8 mouse cellular contexts compared by ENCODE assay signal in the genomic region with DNA sequence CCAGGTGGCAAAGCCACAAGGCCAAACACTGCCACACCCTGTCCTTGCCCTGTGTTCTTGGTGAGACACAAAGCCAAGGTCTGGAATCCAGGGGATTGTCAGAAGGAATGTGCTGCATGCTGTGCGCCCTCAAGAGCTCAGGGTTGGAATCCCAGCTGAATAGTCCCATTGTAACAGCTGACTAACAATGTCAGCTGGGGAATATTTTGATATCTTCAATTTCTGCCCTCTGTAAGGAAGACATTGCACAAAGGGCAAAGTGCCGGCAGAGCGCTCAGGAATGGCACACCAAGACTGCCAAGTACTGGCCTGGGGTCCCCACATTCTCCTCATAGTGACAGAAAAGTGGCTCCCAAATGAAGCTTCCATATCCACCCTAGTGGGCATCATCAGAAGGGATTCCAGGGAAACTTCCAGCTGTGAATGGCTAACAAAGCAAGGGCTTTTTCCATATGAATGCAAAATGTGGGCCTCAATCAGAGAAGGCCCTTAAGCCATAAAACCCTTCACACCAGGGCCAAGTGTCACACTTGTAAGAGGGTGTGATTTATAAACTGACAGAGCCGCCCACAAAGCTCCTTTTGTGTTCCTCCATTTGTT. TPM values are rescaled to one million over a fixed set of nuclear protein-coding genes. Genes with fewer than 3 reads are reported as not detected.
DNase-seq lines count a peak whose midpoint lies in the region; ATAC-seq and TF ChIP-seq lines count a peak whose summit lies in the region.

No protein-coding gene starts in this region.

- TF ChIP-seq EP300 in heart, postnatal 0 days (IDR thresholded peaks at IDR 0.05; ENCODE audit: low read depth), result no peak
- no peak for TF ChIP-seq EP300 in lung, postnatal 0 days (IDR thresholded peaks at IDR 0.05)

- no peak; the same call in 1 of the 2 replicates for TF ChIP-seq CTCF in heart, postnatal 0 days (IDR thresholded peaks at IDR 0.05; ENCODE audit: low read depth)
- TF ChIP-seq CTCF in lung, postnatal 0 days (IDR thresholded peaks at IDR 0.05), result peak; percentile 40

- no peaks in the 10 kb centered on the region for H3K27me3 ChIP-seq in heart, embryonic 12.5 days (replicated peaks)
- no peaks in the 10 kb centered on the region for H3K27me3 ChIP-seq in heart, postnatal 0 days (ENCODE audit: control insufficient read depth, insufficient read depth, low read length)
- no peaks in the 10 kb centered on the region for H3K27me3 ChIP-seq in lung, postnatal 0 days (replicated peaks; ENCODE audit: insufficient read depth, low read length)

- H3K4me2 ChIP-seq in heart, embryonic 12.5 days, result no peak overlapping the region
- H3K4me2 ChIP-seq in heart, postnatal 0 days (ENCODE audit: low read depth, low read length), result no peak overlapping the region
- no peak overlapping the region for H3K4me2 ChIP-seq in lung, postnatal 0 days (replicated peaks; ENCODE audit: low read depth, low read length)

- H3K27ac ChIP-seq in heart, embryonic 12.5 days (ENCODE audit: poor library complexity, severe bottlenecking), result peak overlapping the region; percentile 41
- peak overlapping the region; percentile 67 for H3K27ac ChIP-seq in heart, postnatal 0 days (ENCODE audit: low read depth)
- peak overlapping the region; percentile 69 for H3K27ac ChIP-seq in lung, postnatal 0 days (ENCODE audit: low read length)

- peaks cover 18% of the 10 kb centered on the region for H3K4me1 ChIP-seq in heart, embryonic 12.5 days (replicated peaks)
- peaks cover 4% of the 10 kb centered on the region; the same call in 1 of the 2 replicates for H3K4me1 ChIP-seq in heart, postnatal 0 days (ENCODE audit: control insufficient read depth, insufficient read depth)
- H3K4me1 ChIP-seq in lung, postnatal 0 days (ENCODE audit: insufficient read depth, low read depth, low read length), result peaks cover 6% of the 10 kb centered on the region

- H3K9ac ChIP-seq in heart, embryonic 12.5 days, result no peak overlapping the region
- H3K9ac ChIP-seq in heart, postnatal 0 days (replicated peaks; ENCODE audit: low read depth, low read length), result no peak overlapping the region; the same call in 1 of the 2 replicates
- no peak overlapping the region for H3K9ac ChIP-seq in lung, postnatal 0 days (replicated peaks; ENCODE audit: low read depth)

- no peaks in the 10 kb centered on the region for H3K9me3 ChIP-seq in heart, embryonic 12.5 days (replicated peaks)
- H3K9me3 ChIP-seq in heart, postnatal 0 days (replicated peaks; ENCODE audit: control insufficient read depth, low read length), result no peaks in the 10 kb centered on the region
- H3K9me3 ChIP-seq in lung, postnatal 0 days (ENCODE audit: low read length), result no peaks in the 10 kb centered on the region

- ATAC-seq in heart, embryonic 12.5 days (ENCODE audit: insufficient number of reproducible peaks, low FRiP score), result no peak
- peak; percentile 75 for ATAC-seq in heart, postnatal 0 days (ENCODE audit: insufficient read depth, low read depth)
- peak; percentile 42 for ATAC-seq in lung, postnatal 0 days

- DNase-seq in heart, adult 9 months (ENCODE audit: low spot score in 2 of 2), result no peak
- peak; percentile 32 for DNase-seq in adrenal gland, adult 8-10 months
- DNase-seq in heart, postnatal 0 days (ENCODE audit: low spot score), result no peak
- DNase-seq in lung, postnatal 0 days (ENCODE audit: low spot score), result peak; percentile 48
- no peak for DNase-seq in left cerebral cortex, postnatal 10 days (ENCODE audit: extremely low spot score in 1 of 2, low spot score in 2 of 2)
- DNase-seq in right cerebral cortex, postnatal 36 days (ENCODE audit: low spot score in 2 of 2), result no peak
- no peak for DNase-seq in left cerebral cortex, adult 18-20 months (ENCODE audit: low spot score in 2 of 2)

- H3K4me3 ChIP-seq in heart, embryonic 12.5 days, result no peak overlapping the region
- no peak overlapping the region for H3K4me3 ChIP-seq in heart, postnatal 0 days (ENCODE audit: low read depth, low read length)
- H3K4me3 ChIP-seq in lung, postnatal 0 days (ENCODE audit: low read depth, low read length), result no peak overlapping the region

- peaks cover 79% of the 10 kb centered on the region for H3K36me3 ChIP-seq in heart, embryonic 12.5 days
- peaks cover 68% of the 10 kb centered on the region for H3K36me3 ChIP-seq in heart, postnatal 0 days (replicated peaks; ENCODE audit: control insufficient read depth, insufficient read depth, low read length)
- H3K36me3 ChIP-seq in lung, postnatal 0 days (ENCODE audit: insufficient read depth, low read length), result no peaks in the 10 kb centered on the region

- intact Hi-C loops in left cerebral cortex, postnatal 10 days (cut with DNase I), result no loop called here

- WGBS in heart, embryonic 12.5 days, result 64% methylated on average over 4 of the region's 4 CpGs
- 40% methylated on average over 4 of the region's 4 CpGs for WGBS in heart, postnatal 0 days
- 55% methylated on average over 4 of the region's 4 CpGs for WGBS in lung, postnatal 0 days

RNA-seq across cellular contexts. Expression of a gene that starts 22.6 kb away (rescaled TPM):
- polyA plus RNA-seq in heart, embryonic 12.5 days (2016; fragmentation: Nextera tagmentation; extraction: Ambion mirVana), result 232 and 254 TPM in 2 replicates
- total RNA-seq in adrenal gland, adult 8-10 months (2022), result 10 to 100 TPM; 64.0 to 78.2 (median 67.5) TPM
- 41.7 and 61.2 TPM in 2 replicates for total RNA-seq in heart, postnatal 0 days (2014; rRNA removed; ENCODE audit: low replicate concordance)
- 101 and 102 TPM in 2 replicates for polyA plus RNA-seq in heart, postnatal 0 days (2015; fragmentation: Nextera tagmentation; extraction: Ambion mirVana)
- polyA plus RNA-seq in lung, postnatal 0 days (2015; fragmentation: Nextera tagmentation; extraction: Ambion mirVana), result 84.8 and 92.3 TPM in 2 replicates
- 100 to 1,000 TPM; 114 to 118 TPM for total RNA-seq in left cerebral cortex, postnatal 10 days (2021)
- 100 to 1,000 TPM; 114 to 119 TPM for total RNA-seq in left cerebral cortex, adult 18-20 months (2021)

RNA-seq across cellular contexts. Expression of a gene that starts 35.7 kb away (rescaled TPM):
- 14.3 and 14.9 TPM in 2 replicates for polyA plus RNA-seq in heart, embryonic 12.5 days (2016; fragmentation: Nextera tagmentation; extraction: Ambion mirVana)
- 10 to 100 TPM; 43.4 to 47.5 (median 46.2) TPM for total RNA-seq in adrenal gland, adult 8-10 months (2022)
- total RNA-seq in heart, postnatal 0 days (2014; rRNA removed; ENCODE audit: low replicate concordance), result 16.5 and 16.9 TPM in 2 replicates
- 4.4 and 5.0 TPM in 2 replicates for polyA plus RNA-seq in heart, postnatal 0 days (2015; fragmentation: Nextera tagmentation; extraction: Ambion mirVana)
- 7.9 and 8.2 TPM in 2 replicates for polyA plus RNA-seq in lung, postnatal 0 days (2015; fragmentation: Nextera tagmentation; extraction: Ambion mirVana)
- total RNA-seq in left cerebral cortex, postnatal 10 days (2021), result 10 to 100 TPM; 54.3 to 57.2 TPM
- total RNA-seq in left cerebral cortex, adult 18-20 months (2021), result 10 to 100 TPM; 52.7 to 60.7 TPM

RNA-seq across cellular contexts. Expression of a gene that starts 56.8 kb away (rescaled TPM):
- polyA plus RNA-seq in heart, embryonic 12.5 days (2016; fragmentation: Nextera tagmentation; extraction: Ambion mirVana), result 9.8 and 10.4 TPM in 2 replicates
- 10 to 100 TPM in 1 of 4 experiments, 1 to 10 TPM in 3; 4.3 to 10.1 (median 5.2) TPM for total RNA-seq in adrenal gland, adult 8-10 months (2022)
- 7.3 and 14.6 TPM in 2 replicates for total RNA-seq in heart, postnatal 0 days (2014; rRNA removed; ENCODE audit: low replicate concordance)
- 5.6 and 6.6 TPM in 2 replicates for polyA plus RNA-seq in heart, postnatal 0 days (2015; fragmentation: Nextera tagmentation; extraction: Ambion mirVana)
- 30.0 and 31.1 TPM in 2 replicates for polyA plus RNA-seq in lung, postnatal 0 days (2015; fragmentation: Nextera tagmentation; extraction: Ambion mirVana)
- 10 to 100 TPM; 30.1 to 34.6 TPM for total RNA-seq in left cerebral cortex, postnatal 10 days (2021)
- 10 to 100 TPM in 1 of 2 experiments, 1 to 10 TPM in 1; 7.5 to 11.8 TPM for total RNA-seq in left cerebral cortex, adult 18-20 months (2021)

Comparison
In these comparisons a context has a peak if more than half of its experiments do, and no peak if none do; other contexts are left out.
1. DNase-seq: peak in adrenal gland, adult 8-10 months (single experiment) and lung, postnatal 0 days (single experiment); none in heart, adult 9 months (0 of 2), heart, postnatal 0 days (single experiment), left cerebral cortex, postnatal 10 days (0 of 2), right cerebral cortex, postnatal 36 days (0 of 2) and left cerebral cortex, adult 18-20 months (0 of 2).
2. Peak in every context shown above with its lines, with median percentiles within 50 percentile points of each other: H3K27ac ChIP-seq.